Mouse (Mus musculus): ENCODE results near the gene Slc5a2. TPM values are rescaled to one million over a fixed set of nuclear protein-coding genes. Genes with fewer than 3 reads are reported as not detected.

The Slc5a2 gene
- polyA plus RNA-seq (2012; rRNA removed), result 0.30 and 0.51 TPM in 2 replicates

DNA sequence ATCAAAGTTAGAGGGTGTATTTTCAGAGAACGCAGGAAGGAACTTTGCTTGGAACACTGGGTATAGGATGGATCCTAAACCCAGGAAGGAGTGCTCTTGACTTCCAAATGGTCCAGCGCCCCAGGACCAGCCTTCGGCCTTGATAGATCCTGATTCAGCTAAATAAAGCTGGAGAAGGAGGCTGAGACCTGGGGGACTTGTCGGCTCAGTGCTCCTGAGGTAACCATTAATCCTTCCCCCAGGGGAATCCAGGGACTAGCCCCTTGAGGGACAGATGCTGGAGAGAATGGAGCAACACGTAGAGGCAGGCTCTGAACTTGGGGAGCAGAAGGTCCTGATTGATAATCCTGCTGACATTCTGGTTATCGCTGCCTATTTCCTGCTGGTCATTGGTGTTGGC lies at the start of gene Slc5a2:
Slc5a2 (plus strand) TSS at position 247 of the 400 bp plus-strand sequence.
- DNase-seq, result no peak
- Histone ChIP-seq H3K27me3 (ENCODE audit: control insufficient read depth, insufficient read depth, low read length) (no peaks in the 10 kb centered on the region), H3K4me1 (ENCODE audit: control insufficient read depth, insufficient read depth, low read length) (peaks cover 11% of the 10 kb centered on the region), H3K4me3 (replicated peaks; ENCODE audit: insufficient read depth, low read depth, low read length) (no peak within 1 kb of the TSS), H3K27ac (ENCODE audit: insufficient read depth, low read length) (no peak within 1 kb of the TSS)
- WGBS, result 87% methylated on average over 6 of the region's 6 CpGs
- TF ChIP-seq POLR2A (IDR thresholded peaks at IDR 0.05; ENCODE audit: borderline replicate concordance, insufficient read depth, low read length) (no peak), CTCF (IDR thresholded peaks at IDR 0.05; ENCODE audit: borderline replicate concordance, insufficient read depth, low read depth, low read length) (no peak)

DNA sequence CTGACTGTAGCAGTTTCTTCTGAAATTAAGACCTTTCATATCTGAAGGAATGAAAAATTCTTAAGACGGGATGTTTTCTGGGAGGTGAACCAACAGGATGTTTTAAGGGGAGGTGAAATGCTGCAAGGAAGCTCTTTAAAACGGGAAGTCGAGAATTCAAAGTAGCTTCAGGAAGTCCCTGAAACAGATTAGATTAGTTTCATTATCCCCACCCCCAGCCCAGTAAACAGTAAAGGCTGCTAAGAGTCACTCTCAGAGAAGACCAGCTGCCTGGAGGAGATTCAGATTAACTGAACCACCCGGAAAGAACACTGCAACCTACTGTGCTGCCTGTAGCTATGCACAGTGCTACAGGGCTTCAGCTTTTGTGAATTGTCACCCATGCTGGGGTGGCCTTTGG lies 45.5 kb upstream of the Slc5a2 start:
- Histone ChIP-seq H3K4me1 (ENCODE audit: control insufficient read depth, insufficient read depth, low read length) (no peaks in the 10 kb centered on the region), H3K27me3 (ENCODE audit: control insufficient read depth, insufficient read depth, low read length) (no peaks in the 10 kb centered on the region), H3K27ac (ENCODE audit: insufficient read depth, low read length) (no peak overlapping the region), H3K4me3 (replicated peaks; ENCODE audit: insufficient read depth, low read depth, low read length) (no peak overlapping the region)
- no peak for TF ChIP-seq POLR2A (IDR thresholded peaks at IDR 0.05; ENCODE audit: borderline replicate concordance, insufficient read depth, low read length)
- TF ChIP-seq CTCF (IDR thresholded peaks at IDR 0.05; ENCODE audit: borderline replicate concordance, insufficient read depth, low read depth, low read length), result no peak
- WGBS, result 87% methylated on average over 4 of the region's 4 CpGs
- no peak for DNase-seq

DNA sequence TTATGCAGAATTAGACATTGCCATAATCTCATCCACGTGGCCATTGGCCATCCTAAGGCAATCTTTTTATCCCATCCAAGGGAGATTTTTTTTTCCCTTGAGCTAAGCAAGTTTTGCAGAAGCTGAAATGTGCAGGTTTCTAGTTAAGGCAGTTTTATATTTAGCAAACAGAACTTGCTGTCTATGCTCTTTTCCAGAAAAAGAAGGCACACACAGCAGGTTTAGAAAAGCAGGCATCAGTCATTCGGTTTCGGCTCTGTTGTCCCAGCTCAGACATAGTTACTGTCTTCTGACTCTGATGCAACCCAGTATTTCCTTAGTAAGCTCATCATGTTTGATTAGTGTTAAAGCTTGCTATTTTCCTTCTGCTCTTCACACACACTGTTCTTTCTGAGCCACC lies 44.5 kb upstream of the Slc5a2 start:
- no peak for TF ChIP-seq CTCF (IDR thresholded peaks at IDR 0.05; ENCODE audit: borderline replicate concordance, insufficient read depth, low read depth, low read length)
- TF ChIP-seq POLR2A (IDR thresholded peaks at IDR 0.05; ENCODE audit: borderline replicate concordance, insufficient read depth, low read length), result no peak
- no peak overlapping the region for H3K27ac ChIP-seq (ENCODE audit: insufficient read depth, low read length)
- no peak overlapping the region for H3K4me3 ChIP-seq (replicated peaks; ENCODE audit: insufficient read depth, low read depth, low read length)
- DNase-seq, result no peak
- no peaks in the 10 kb centered on the region for H3K4me1 ChIP-seq (ENCODE audit: control insufficient read depth, insufficient read depth, low read length)
- H3K27me3 ChIP-seq (ENCODE audit: control insufficient read depth, insufficient read depth, low read length), result no peaks in the 10 kb centered on the region
- WGBS, result 82% methylated on average over 3 of the region's 3 CpGs

DNA sequence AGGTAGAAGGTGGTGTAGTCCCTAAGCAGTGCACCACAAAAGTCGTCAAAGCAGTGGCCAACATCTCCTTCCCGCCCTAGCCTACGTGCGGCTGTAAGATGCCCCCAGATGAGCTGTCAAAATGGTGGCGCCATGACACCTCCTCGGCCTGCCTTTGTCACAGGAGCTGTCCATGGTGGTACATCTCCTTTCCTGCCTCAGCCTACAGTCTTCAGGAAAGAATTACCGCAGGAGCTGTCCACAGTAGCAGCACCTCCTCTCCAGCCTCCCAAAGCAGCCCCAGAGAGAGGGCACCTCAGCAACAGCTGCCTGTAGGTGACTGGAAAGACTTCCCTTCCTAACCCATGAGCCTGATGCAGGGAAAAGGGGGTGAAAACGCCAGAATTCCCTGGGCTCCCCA lies 33.7 kb upstream of the Slc5a2 start:
- Histone ChIP-seq H3K4me1 (ENCODE audit: control insufficient read depth, insufficient read depth, low read length) (peaks cover 2% of the 10 kb centered on the region; the same call in 1 of the 2 replicates), H3K4me3 (replicated peaks; ENCODE audit: insufficient read depth, low read depth, low read length) (no peak overlapping the region), H3K27me3 (ENCODE audit: control insufficient read depth, insufficient read depth, low read length) (no peaks in the 10 kb centered on the region), H3K27ac (ENCODE audit: insufficient read depth, low read length) (no peak overlapping the region)
- WGBS, result 50% methylated on average over 8 of the region's 8 CpGs
- no peak for DNase-seq
- no peak for TF ChIP-seq POLR2A (IDR thresholded peaks at IDR 0.05; ENCODE audit: borderline replicate concordance, insufficient read depth, low read length)

DNA sequence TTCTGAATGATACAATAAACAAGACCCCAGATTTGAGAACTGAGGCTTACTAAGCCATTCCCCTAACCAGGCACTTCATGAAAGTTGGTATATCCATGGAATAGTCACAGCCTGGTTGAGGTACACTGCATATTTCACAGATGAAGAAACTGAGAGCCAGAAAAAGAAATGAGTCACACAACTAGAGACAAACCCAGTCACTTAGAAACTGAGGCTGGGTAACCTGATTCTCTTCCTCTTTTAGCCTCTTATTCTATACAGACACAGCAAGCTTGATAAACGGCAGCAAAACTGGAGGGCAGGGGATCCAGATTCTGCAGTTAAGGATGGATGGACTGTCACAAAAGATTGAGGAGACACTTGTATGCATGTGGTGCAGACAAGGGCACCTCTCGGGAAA lies 30.7 kb upstream of the Slc5a2 start:
- Histone ChIP-seq H3K4me1 (ENCODE audit: control insufficient read depth, insufficient read depth, low read length) (peaks cover 6% of the 10 kb centered on the region; the same call in 1 of the 2 replicates), H3K27me3 (ENCODE audit: control insufficient read depth, insufficient read depth, low read length) (no peaks in the 10 kb centered on the region), H3K27ac (ENCODE audit: insufficient read depth, low read length) (no peak overlapping the region), H3K4me3 (replicated peaks; ENCODE audit: insufficient read depth, low read depth, low read length) (no peak overlapping the region)
- WGBS, result 83% methylated on average over 2 of the region's 2 CpGs
- TF ChIP-seq CTCF (IDR thresholded peaks at IDR 0.05; ENCODE audit: borderline replicate concordance, insufficient read depth, low read depth, low read length) (no peak), POLR2A (IDR thresholded peaks at IDR 0.05; ENCODE audit: borderline replicate concordance, insufficient read depth, low read length) (no peak)
- DNase-seq, result no peak

DNA sequence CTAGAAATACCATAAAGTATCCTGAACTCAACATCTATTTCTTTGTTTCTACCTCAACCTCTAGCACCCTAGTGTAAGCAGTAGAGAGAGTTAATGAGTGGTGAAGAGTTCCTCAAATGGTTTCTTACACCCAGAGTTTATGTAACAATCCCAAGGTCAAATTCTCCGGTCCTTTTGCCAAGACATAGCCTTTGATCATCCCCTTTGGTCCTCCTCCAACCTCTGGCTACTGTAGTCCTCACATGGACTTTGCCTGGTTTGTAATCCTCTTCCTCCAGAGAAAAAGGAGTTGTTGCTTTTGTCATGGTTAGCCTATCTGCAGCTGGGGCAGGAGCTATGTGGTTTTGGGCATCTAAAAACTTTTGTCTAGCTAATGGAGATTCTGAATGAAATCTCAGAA lies 30.0 kb upstream of the Slc5a2 start:
- no peaks in the 10 kb centered on the region for H3K27me3 ChIP-seq (ENCODE audit: control insufficient read depth, insufficient read depth, low read length)
- TF ChIP-seq CTCF (IDR thresholded peaks at IDR 0.05; ENCODE audit: borderline replicate concordance, insufficient read depth, low read depth, low read length) (no peak), POLR2A (IDR thresholded peaks at IDR 0.05; ENCODE audit: borderline replicate concordance, insufficient read depth, low read length) (no peak)
- 85% methylated on average over 1 of the region's 1 CpGs for WGBS
- peaks cover 11% of the 10 kb centered on the region for H3K4me1 ChIP-seq (ENCODE audit: control insufficient read depth, insufficient read depth, low read length)
- no peak overlapping the region for H3K27ac ChIP-seq (ENCODE audit: insufficient read depth, low read length)
- no peak for DNase-seq
- no peak overlapping the region for H3K4me3 ChIP-seq (replicated peaks; ENCODE audit: insufficient read depth, low read depth, low read length)

DNA sequence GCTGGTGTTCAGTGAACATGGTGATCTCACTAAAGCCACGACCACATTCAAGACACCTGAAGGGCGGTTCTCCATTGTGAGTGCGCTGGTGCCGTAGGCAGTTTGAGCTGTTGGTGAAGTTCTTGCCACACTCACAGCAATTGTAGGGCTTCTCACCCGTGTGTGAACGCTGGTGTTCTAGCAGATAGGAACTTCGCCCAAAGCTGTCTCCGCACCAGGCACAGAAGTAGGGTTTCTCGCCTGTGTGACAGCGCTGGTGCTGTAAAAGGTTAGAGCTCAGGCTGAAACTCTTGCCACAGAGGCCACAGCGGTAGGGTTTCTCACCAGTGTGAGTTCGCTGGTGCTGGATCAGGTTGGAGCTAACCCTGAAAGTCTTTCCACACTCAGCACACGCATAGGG lies 29.0 kb upstream of the Slc5a2 start:
- TF ChIP-seq POLR2A (IDR thresholded peaks at IDR 0.05; ENCODE audit: borderline replicate concordance, insufficient read depth, low read length), result no peak
- TF ChIP-seq CTCF (IDR thresholded peaks at IDR 0.05; ENCODE audit: borderline replicate concordance, insufficient read depth, low read depth, low read length), result no peak
- no peaks in the 10 kb centered on the region for H3K27me3 ChIP-seq (ENCODE audit: control insufficient read depth, insufficient read depth, low read length)
- no peak overlapping the region for H3K4me3 ChIP-seq (replicated peaks; ENCODE audit: insufficient read depth, low read depth, low read length)
- peaks cover 11% of the 10 kb centered on the region for H3K4me1 ChIP-seq (ENCODE audit: control insufficient read depth, insufficient read depth, low read length)
- no peak for DNase-seq
- 95% methylated on average over 13 of the region's 13 CpGs for WGBS
- H3K27ac ChIP-seq (ENCODE audit: insufficient read depth, low read length), result peak overlapping the region; percentile 85; the same call in 1 of the 2 replicates

DNA sequence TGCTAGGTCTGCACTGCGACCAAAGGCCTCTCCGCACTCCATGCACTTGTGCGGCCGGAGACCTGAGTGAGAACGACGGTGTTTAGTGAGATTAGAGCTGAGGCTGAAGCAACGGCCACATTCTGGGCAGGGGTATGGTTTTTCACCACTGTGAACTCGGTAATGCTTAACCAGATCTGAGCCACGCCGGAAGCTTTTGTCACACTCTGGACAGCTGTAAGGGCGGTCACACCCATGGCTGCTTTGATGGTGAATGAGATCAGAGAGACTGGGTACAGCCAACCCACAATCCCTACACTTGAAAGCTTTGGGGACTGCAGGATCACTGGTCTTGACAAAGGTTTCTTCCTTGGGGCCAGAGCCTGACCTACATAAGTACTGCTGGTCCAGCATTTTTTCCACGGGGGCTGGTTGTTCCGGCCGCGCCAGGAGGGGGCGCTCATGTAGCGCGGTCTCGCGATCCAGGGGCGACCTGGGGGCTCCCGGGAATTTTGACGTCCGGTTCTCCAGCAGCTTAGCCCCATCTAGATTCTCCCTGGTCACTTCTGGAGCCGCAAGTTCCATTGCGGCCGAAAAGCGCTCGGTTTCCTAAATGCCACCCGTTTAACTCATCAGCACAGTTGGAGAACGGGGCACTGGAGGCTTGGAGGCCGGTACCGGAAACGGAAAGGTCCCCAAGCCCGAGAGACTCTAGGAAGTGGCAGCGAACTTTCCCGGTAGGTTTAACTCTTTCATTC lies 28.4 kb upstream of the Slc5a2 start, which contains the start of gene Armc5:
Armc5 (plus strand) TSS at position 487 of the 737 bp plus-strand sequence.
- Histone ChIP-seq H3K4me1 (ENCODE audit: control insufficient read depth, insufficient read depth, low read length) (peaks cover 11% of the 10 kb centered on the region), H3K27ac (ENCODE audit: insufficient read depth, low read length) (peak within 1 kb of the TSS; percentile 96), H3K27me3 (ENCODE audit: control insufficient read depth, insufficient read depth, low read length) (no peaks in the 10 kb centered on the region), H3K4me3 (replicated peaks; ENCODE audit: insufficient read depth, low read depth, low read length) (peak within 1 kb of the TSS; percentile 95)
- WGBS, result 24% methylated on average over 37 of the region's 37 CpGs
- DNase-seq, result peak; percentile 84 to 91
- TF ChIP-seq POLR2A (IDR thresholded peaks at IDR 0.05; ENCODE audit: borderline replicate concordance, insufficient read depth, low read length) (no peak), CTCF (IDR thresholded peaks at IDR 0.05; ENCODE audit: borderline replicate concordance, insufficient read depth, low read depth, low read length) (peak; percentile 68; the same call in 1 of the 2 replicates)

Data from cerebellum, adult 2 months (tissue).